Mouse (Mus musculus) kidney, embryonic 14.5 days (tissue): Measurements from ENCODE around the gene Rab11b. TPM values are rescaled to one million over a fixed set of nuclear protein-coding genes. Genes with fewer than 3 reads are reported as not detected.

Experiments used
- ATAC-seq: fragments of 200-750 bp; cut with Nextera tagmentation; 2 replicates; pipeline ENCODE4 v1.8.0; 2017; ENCODE audit warnings: moderate number of reproducible peaks, mild to moderate bottlenecking, moderate TSS enrichment, moderate library complexity; ENCODE audit not compliant: low FRiP score, low TSS enrichment
- H3K27ac ChIP-seq: fragments of 300-500 bp; sonication (generic); 2 replicates; pipeline ENCODE4 v1.5.1; 2014; ENCODE audit warnings: low read depth, mild to moderate bottlenecking, low read length, moderate library complexity, mixed read lengths
- H3K27me3 ChIP-seq: fragments of 300-500 bp; sonication (generic); 2 replicates; pipeline ENCODE4 v1.6.1; 2014; ENCODE audit warnings: mild to moderate bottlenecking, low read length; ENCODE audit not compliant: control insufficient read depth, insufficient read depth
- H3K36me3 ChIP-seq: fragments of 300-500 bp; sonication (generic); 2 replicates; pipeline ENCODE4 v1.6.1; 2014; ENCODE audit warnings: low read length, mixed read lengths; ENCODE audit not compliant: control insufficient read depth, insufficient read depth
- H3K4me1 ChIP-seq: fragments of 300-500 bp; sonication (generic); 2 replicates; pipeline ENCODE4 v1.6.1; 2014; ENCODE audit warnings: low read length, mixed read lengths; ENCODE audit not compliant: control insufficient read depth, insufficient read depth
- H3K4me2 ChIP-seq: fragments of 300-500 bp; sonication (generic); replicated peaks from 2 replicates; pipeline ENCODE4 v1.6.1; 2014; ENCODE audit warnings: low read depth, mild to moderate bottlenecking, low read length
- H3K4me3 ChIP-seq: fragments of 300-500 bp; sonication (generic); 2 replicates; pipeline ENCODE4 v1.5.1; 2014; ENCODE audit warnings: mild to moderate bottlenecking, low read length
- H3K9ac ChIP-seq: fragments of 300-500 bp; sonication (generic); 2 replicates; pipeline ENCODE4 v1.6.1; 2014; ENCODE audit warnings: low read depth, mild to moderate bottlenecking, low read length, moderate library complexity
- H3K9me3 ChIP-seq: fragments of 300-500 bp; sonication (generic); 2 replicates; pipeline ENCODE4 v1.6.1; 2016; ENCODE audit warnings: low read length; ENCODE audit not compliant: control insufficient read depth
- WGBS: fragments of 180-500 bp; shearing (Covaris S2); extraction: QIAGEN DNeasy Blood & Tissue Kit; methylation state at CpG from one replicate; pipeline ENCODE4 v1.1.7; 2014; 5-methylcytosine and 5-hydroxymethylcytosine counted together
- polyA plus RNA-seq: library from polyadenylated mRNA; unstranded; fragments of >200 nt; fragmentation: Nextera tagmentation; extraction: Ambion mirVana; gene quantifications from 2 replicates; pipeline ENCODE4 v1.2.1, GENCODE M21; 2014

Gene Rab11b
- polyA plus RNA-seq, 1 experiment from 2014 or later, result 269 TPM

DNA sequence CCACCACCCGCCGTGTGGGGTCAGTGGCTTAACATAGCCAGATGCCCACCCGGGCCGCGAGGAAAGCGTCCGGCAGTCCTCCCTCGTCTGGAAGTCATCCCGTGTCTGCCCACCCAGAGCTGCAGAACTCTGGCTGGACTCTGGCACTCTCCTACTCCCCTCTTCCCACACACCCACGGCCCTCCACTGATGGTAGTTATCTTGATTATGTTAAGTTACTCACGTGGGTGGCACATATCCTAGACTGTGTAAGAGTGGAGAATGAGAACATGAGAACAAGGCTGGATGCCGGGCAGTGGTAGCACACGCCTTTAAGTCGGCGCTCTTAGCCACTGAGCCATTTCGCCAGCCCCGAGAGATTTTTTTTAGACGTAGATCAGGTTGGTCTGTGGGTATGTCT, 26.0 kb upstream of the Rab11b start:
- H3K4me2 ChIP-seq, result no peak overlapping the region
- H3K9me3 ChIP-seq, result no peaks in the 10 kb centered on the region
- no peak overlapping the region for H3K9ac ChIP-seq
- WGBS, result 86% methylated on average over 18 of the region's 18 CpGs
- H3K27ac ChIP-seq, result no peak overlapping the region
- ATAC-seq, result no peak
- no peaks in the 10 kb centered on the region for H3K27me3 ChIP-seq
- H3K4me1 ChIP-seq, result peaks cover 12% of the 10 kb centered on the region; the same call in 1 of the 2 replicates
- no peaks in the 10 kb centered on the region for H3K36me3 ChIP-seq
- H3K4me3 ChIP-seq, result no peak overlapping the region

GRCm38 (mm10) chr17:33784939-33785338, 24.6 kb upstream of the Rab11b start:
- H3K27me3 ChIP-seq, result no peaks in the 10 kb centered on the region
- H3K4me3 ChIP-seq, result no peak overlapping the region
- no peak overlapping the region for H3K4me2 ChIP-seq
- H3K27ac ChIP-seq, result no peak overlapping the region
- H3K4me1 ChIP-seq, result peaks cover 12% of the 10 kb centered on the region; the same call in 1 of the 2 replicates
- no peaks in the 10 kb centered on the region for H3K36me3 ChIP-seq
- no peak overlapping the region for H3K9ac ChIP-seq
- no peaks in the 10 kb centered on the region for H3K9me3 ChIP-seq
- no peak for ATAC-seq
- 89% methylated on average over 2 of the region's 2 CpGs for WGBS

GRCm38 (mm10) chr17:33783408-33783807, 23.1 kb upstream of the Rab11b start:
- Histone ChIP-seq H3K4me3 (no peak overlapping the region), H3K27ac (no peak overlapping the region), H3K4me1 (peaks cover 17% of the 10 kb centered on the region), H3K27me3 (no peaks in the 10 kb centered on the region), H3K9me3 (no peaks in the 10 kb centered on the region), H3K9ac (no peak overlapping the region), H3K36me3 (no peaks in the 10 kb centered on the region), H3K4me2 (no peak overlapping the region)
- no peak for ATAC-seq

DNA sequence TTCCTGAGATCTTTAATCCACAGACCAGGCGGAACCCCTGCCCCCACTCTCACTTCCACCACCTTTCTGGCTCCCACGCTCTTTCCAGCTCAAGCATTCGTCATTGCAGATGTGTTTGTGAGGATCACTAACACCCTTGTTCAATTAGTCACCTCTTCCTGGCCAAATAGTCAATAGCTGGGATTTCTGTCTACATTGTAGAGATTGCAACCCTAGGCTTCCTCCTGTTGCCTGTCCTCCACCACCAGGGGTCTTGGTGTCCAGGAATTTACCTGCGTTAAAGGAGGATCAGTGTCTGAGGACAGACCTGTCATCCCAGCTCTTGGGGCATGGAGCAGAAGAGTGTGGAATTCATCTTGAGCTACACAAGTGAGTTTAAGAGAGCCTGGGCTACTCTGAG, 21.7 kb upstream of the Rab11b start:
- Histone ChIP-seq H3K27ac (no peak overlapping the region), H3K4me2 (peak overlapping the region; percentile 60), H3K9me3 (no peaks in the 10 kb centered on the region), H3K4me1 (peaks cover 19% of the 10 kb centered on the region), H3K36me3 (peaks cover 8% of the 10 kb centered on the region), H3K9ac (peak overlapping the region; percentile 58; the same call in 1 of the 2 replicates), H3K27me3 (no peaks in the 10 kb centered on the region), H3K4me3 (peak overlapping the region; percentile 37)
- 26% methylated on average over 4 of the region's 4 CpGs for WGBS
- no peak for ATAC-seq

DNA sequence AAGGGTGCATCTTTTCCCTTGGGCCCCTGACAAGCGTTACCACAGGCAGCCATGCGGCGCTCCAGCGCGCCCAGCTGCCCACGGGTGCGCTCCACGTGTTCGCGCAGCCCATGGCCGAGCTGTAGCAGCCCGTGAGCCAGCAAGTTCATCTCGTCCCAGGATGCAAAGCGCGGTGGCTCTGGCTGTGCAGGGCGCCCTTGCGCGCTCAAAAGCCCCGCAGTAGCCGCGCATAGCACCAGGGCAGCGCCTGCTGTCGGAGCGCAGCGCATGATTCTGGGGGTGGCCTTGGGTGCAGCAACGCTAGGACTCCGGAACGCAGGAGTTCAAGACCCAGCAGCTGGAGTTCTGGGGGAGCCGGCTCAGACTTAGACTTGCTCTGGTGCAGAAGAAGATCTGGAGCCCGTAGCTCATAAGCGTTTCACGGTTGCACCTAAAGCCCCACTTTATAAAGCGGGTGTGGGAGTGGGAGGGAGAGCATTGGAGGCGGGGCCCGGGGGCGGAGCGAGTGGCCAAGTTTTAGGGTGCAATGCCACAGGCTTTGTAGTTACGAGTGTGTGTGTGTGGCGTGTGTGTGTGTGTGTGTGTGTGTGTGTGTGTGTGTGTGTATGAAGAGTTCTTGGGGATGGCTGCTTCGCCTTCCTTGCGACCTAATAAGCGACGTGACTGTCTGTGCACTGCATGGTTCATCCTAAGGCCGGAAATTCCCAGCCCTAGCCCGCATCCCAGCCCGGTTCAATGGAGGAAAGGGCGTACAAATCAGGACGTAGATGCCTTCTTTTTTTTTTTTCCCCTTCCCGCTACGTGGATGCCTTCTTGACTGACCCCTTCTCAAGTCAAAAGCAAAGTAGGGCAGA, 21.0 kb upstream of the Rab11b start, which contains the start of gene Angptl4:
Angptl4 (minus strand) TSS at position 707 of the 854 bp plus-strand sequence.
- peak; percentile 87 for ATAC-seq
- Histone ChIP-seq H3K4me1 (peaks cover 19% of the 10 kb centered on the region), H3K9ac (peak within 1 kb of the TSS; percentile 58), H3K36me3 (peaks cover 13% of the 10 kb centered on the region), H3K27ac (peak within 1 kb of the TSS; percentile 57; the same call in 1 of the 2 replicates), H3K4me3 (peak within 1 kb of the TSS; percentile 37), H3K27me3 (no peaks in the 10 kb centered on the region), H3K9me3 (no peaks in the 10 kb centered on the region), H3K4me2 (peak within 1 kb of the TSS; percentile 60)
- under 1% methylated on average over 50 of the region's 50 CpGs for WGBS

- WGBS, result 82% methylated on average over 5 of the region's 5 CpGs
- Histone ChIP-seq H3K9ac (no peak overlapping the region), H3K4me1 (peaks cover 19% of the 10 kb centered on the region)
These were observed 20.1 kb upstream of the Rab11b start for GRCm38 (mm10) chr17:33780431-33780830.

GRCm38 (mm10) chr17:33779967-33780295, 19.6 kb upstream of the Rab11b start:
- Histone ChIP-seq H3K27me3 (no peaks in the 10 kb centered on the region), H3K36me3 (peaks cover 17% of the 10 kb centered on the region), H3K4me1 (peaks cover 19% of the 10 kb centered on the region), H3K9me3 (no peaks in the 10 kb centered on the region), H3K4me2 (peak overlapping the region; percentile 60), H3K27ac (peak overlapping the region; percentile 57), H3K9ac (no peak overlapping the region), H3K4me3 (peak overlapping the region; percentile 37; the same call in 1 of the 2 replicates)
- 82% methylated on average over 5 of the region's 5 CpGs for WGBS
- ATAC-seq, result no peak

More at GRCm38 (mm10) chr17:33780431-33780830, 20.1 kb upstream of the Rab11b start:
- Histone ChIP-seq H3K4me3 (peak overlapping the region; percentile 37), H3K27ac (peak overlapping the region; percentile 57; the same call in 1 of the 2 replicates), H3K27me3 (no peaks in the 10 kb centered on the region), H3K4me2 (peak overlapping the region; percentile 60), H3K36me3 (peaks cover 13% of the 10 kb centered on the region), H3K9me3 (no peaks in the 10 kb centered on the region)
- no peak for ATAC-seq

GRCm38 (mm10) chr17:33779271-33779966, 19.1 kb upstream of the Rab11b start:
- WGBS, result 46% methylated on average over 9 of the region's 9 CpGs
- Histone ChIP-seq H3K9ac (no peak overlapping the region), H3K27ac (peak overlapping the region; percentile 77), H3K4me3 (peak overlapping the region; percentile 37; the same call in 1 of the 2 replicates), H3K4me1 (peaks cover 19% of the 10 kb centered on the region), H3K27me3 (no peaks in the 10 kb centered on the region), H3K9me3 (no peaks in the 10 kb centered on the region), H3K36me3 (peaks cover 19% of the 10 kb centered on the region), H3K4me2 (peak overlapping the region; percentile 60)
- ATAC-seq, result peak; percentile 70

- peaks cover 19% of the 10 kb centered on the region for H3K36me3 ChIP-seq
- peaks cover 7% of the 10 kb centered on the region for H3K4me1 ChIP-seq
- no peak for ATAC-seq
- no peak overlapping the region for H3K4me2 ChIP-seq
- H3K9ac ChIP-seq, result no peak overlapping the region
- no peak overlapping the region for H3K4me3 ChIP-seq
- no peaks in the 10 kb centered on the region for H3K9me3 ChIP-seq
- no peaks in the 10 kb centered on the region for H3K27me3 ChIP-seq
- H3K27ac ChIP-seq, result no peak overlapping the region
- WGBS, result 94% methylated on average over 4 of the region's 4 CpGs
These were observed 15.0 kb upstream of the Rab11b start for GRCm38 (mm10) chr17:33775287-33775686.
